Mouse (Mus musculus) small intestine, adult 10 weeks (tissue): ENCODE data around the gene Bend5. TPM values are rescaled to one million over a fixed set of nuclear protein-coding genes. Genes with fewer than 3 reads are reported as not detected.

Source experiments
- polyA plus RNA-seq: library from polyadenylated mRNA; stranded (reverse); fragments of 350-450 nt; fragmentation: Illumina TruSeq; extraction: RNeasy Lipid Tissue Mini Kit (QIAGEN cat#74804); gene quantifications from one replicate; pipeline ENCODE4 v1.2.3, GENCODE M21; 2014; ENCODE audit warnings: low replicate concordance

Gene Bend5
- polyA plus RNA-seq: 10.8 TPM

GRCm38 (mm10) chr4:111414818-111415488 is at the start of gene Bend5:
Gene Bend5 (plus strand): TSS chr4:111415006.

